ENCODE assay signal across 8 mouse cellular contexts in genomic region chr8:70477269-70477982, GRCm38 (mm10). TPM values are rescaled to one million over a fixed set of nuclear protein-coding genes. Genes with fewer than 3 reads are reported as not detected.
DNase-seq lines count a peak whose midpoint lies in the region; ATAC-seq lines count a peak whose summit lies in the region.

No protein-coding gene starts in this region.

- no peak overlapping the region for H3K27ac ChIP-seq in hindbrain, embryonic 11.5 days (ENCODE audit: low read depth, low read length)
- H3K27ac ChIP-seq in liver, embryonic 11.5 days (ENCODE audit: low read depth, low read length): peak overlapping the region; percentile 70
- H3K27ac ChIP-seq in neural tube, embryonic 15.5 days (replicated peaks): no peak overlapping the region

- no peaks in the 10 kb centered on the region for H3K9me3 ChIP-seq in hindbrain, embryonic 11.5 days (ENCODE audit: control insufficient read depth, low read length)
- H3K9me3 ChIP-seq in liver, embryonic 11.5 days (ENCODE audit: control insufficient read depth, low read length): no peaks in the 10 kb centered on the region
- H3K9me3 ChIP-seq in neural tube, embryonic 15.5 days (replicated peaks): no peaks in the 10 kb centered on the region

- DNase-seq in retina, postnatal 1 day: peak; percentile 46
- DNase-seq in retina, embryonic 14.5 days (ENCODE audit: low spot score): no peak
- DNase-seq in c-Kit-positive CD71-positive TER-119-positive erythroid progenitor cells, embryonic 14.5 days (ENCODE audit: low spot score): peak; percentile 77
- DNase-seq in hindbrain, embryonic 11.5 days (ENCODE audit: low spot score): peak; percentile 42
- peak; percentile 61 for DNase-seq in liver, embryonic 11.5 days (ENCODE audit: low spot score)
- DNase-seq in right cerebral cortex, postnatal 4 days: no peak

- no peak overlapping the region for H3K9ac ChIP-seq in hindbrain, embryonic 11.5 days (ENCODE audit: low read depth, low read length)
- H3K9ac ChIP-seq in liver, embryonic 11.5 days (ENCODE audit: low read depth, low read length): peak overlapping the region; percentile 35; the same call in 1 of the 2 replicates
- no peak overlapping the region for H3K9ac ChIP-seq in neural tube, embryonic 15.5 days (replicated peaks)

- H3K36me3 ChIP-seq in hindbrain, embryonic 11.5 days (ENCODE audit: control insufficient read depth, insufficient read depth, low read length): no peaks in the 10 kb centered on the region
- H3K36me3 ChIP-seq in liver, embryonic 11.5 days (ENCODE audit: control insufficient read depth, insufficient read depth, low read length): peaks cover 5% of the 10 kb centered on the region
- 0 out of 2 replicates have a peak, but pooled peaks cover 3% of the 10 kb centered on the region for H3K36me3 ChIP-seq in neural tube, embryonic 15.5 days

- under 1% methylated on average over 21 of the region's 21 CpGs for WGBS in hindbrain, embryonic 11.5 days
- 2% methylated on average over 21 of the region's 21 CpGs for WGBS in liver, embryonic 11.5 days
- 1% methylated on average over 21 of the region's 21 CpGs for WGBS in neural tube, embryonic 15.5 days

- peak; percentile 51 for ATAC-seq in hindbrain, embryonic 11.5 days (ENCODE audit: low FRiP score)
- peak; percentile 63 for ATAC-seq in liver, embryonic 11.5 days (replicated peaks; ENCODE audit: low FRiP score)
- ATAC-seq in neural tube, embryonic 15.5 days (ENCODE audit: low FRiP score): peak; percentile 36
- ATAC-seq in frontal cortex, adult (ENCODE audit: low TSS enrichment): no peak

- H3K4me2 ChIP-seq in hindbrain, embryonic 11.5 days (replicated peaks; ENCODE audit: low read depth, low read length): peak overlapping the region; percentile 88
- peak overlapping the region; percentile 95 for H3K4me2 ChIP-seq in liver, embryonic 11.5 days
- peak overlapping the region; percentile 81 for H3K4me2 ChIP-seq in neural tube, embryonic 15.5 days

- peak overlapping the region; percentile 79 for H3K4me3 ChIP-seq in hindbrain, embryonic 11.5 days (ENCODE audit: low read depth, low read length)
- H3K4me3 ChIP-seq in liver, embryonic 11.5 days (ENCODE audit: low read depth, low read length): peak overlapping the region; percentile 75
- H3K4me3 ChIP-seq in neural tube, embryonic 15.5 days (replicated peaks): peak overlapping the region; percentile 65

- H3K4me1 ChIP-seq in hindbrain, embryonic 11.5 days (replicated peaks; ENCODE audit: control insufficient read depth, insufficient read depth, low read length): 0 out of 2 replicates have a peak, but pooled peaks cover 3% of the 10 kb centered on the region
- peaks cover 20% of the 10 kb centered on the region for H3K4me1 ChIP-seq in liver, embryonic 11.5 days (replicated peaks; ENCODE audit: control insufficient read depth, insufficient read depth, low read length)
- H3K4me1 ChIP-seq in neural tube, embryonic 15.5 days: peaks cover 29% of the 10 kb centered on the region

- H3K27me3 ChIP-seq in hindbrain, embryonic 11.5 days (ENCODE audit: control insufficient read depth, insufficient read depth, low read length): peaks cover 1% of the 10 kb centered on the region; the same call in 1 of the 2 replicates
- peaks cover 20% of the 10 kb centered on the region for H3K27me3 ChIP-seq in liver, embryonic 11.5 days (replicated peaks; ENCODE audit: control insufficient read depth, insufficient read depth, low read length)
- peaks cover 7% of the 10 kb centered on the region for H3K27me3 ChIP-seq in neural tube, embryonic 15.5 days (replicated peaks)

RNA-seq across cellular contexts. Expression of gene Klhl26, which starts 0.7 kb away (rescaled TPM):
- polyA plus RNA-seq in hindbrain, embryonic 11.5 days (2014; fragmentation: Nextera tagmentation; extraction: Ambion mirVana): 11.1 and 12.8 TPM in 2 replicates
- polyA plus RNA-seq in liver, embryonic 11.5 days (2014; fragmentation: Nextera tagmentation; extraction: Ambion mirVana): 13.0 and 16.8 TPM in 2 replicates
- 33.3 and 35.0 TPM in 2 replicates for polyA plus RNA-seq in neural tube, embryonic 15.5 days (2015; fragmentation: Nextera tagmentation; extraction: Ambion mirVana)

RNA-seq across cellular contexts. Expression of gene Tmem59l, which starts 9.7 kb away (rescaled TPM):
- 15.6 and 19.6 TPM in 2 replicates for polyA plus RNA-seq in hindbrain, embryonic 11.5 days (2014; fragmentation: Nextera tagmentation; extraction: Ambion mirVana)
- polyA plus RNA-seq in liver, embryonic 11.5 days (2014; fragmentation: Nextera tagmentation; extraction: Ambion mirVana): 0.87 and 1.1 TPM in 2 replicates
- polyA plus RNA-seq in neural tube, embryonic 15.5 days (2015; fragmentation: Nextera tagmentation; extraction: Ambion mirVana): 153 and 188 TPM in 2 replicates

RNA-seq across cellular contexts. Expression of gene Crlf1, which starts 15.5 kb away (rescaled TPM):
- 2.4 and 6.6 TPM in 2 replicates for polyA plus RNA-seq in hindbrain, embryonic 11.5 days (2014; fragmentation: Nextera tagmentation; extraction: Ambion mirVana)
- 3.8 and 5.4 TPM in 2 replicates for polyA plus RNA-seq in liver, embryonic 11.5 days (2014; fragmentation: Nextera tagmentation; extraction: Ambion mirVana)
- 7.9 and 8.7 TPM in 2 replicates for polyA plus RNA-seq in neural tube, embryonic 15.5 days (2015; fragmentation: Nextera tagmentation; extraction: Ambion mirVana)

RNA-seq across cellular contexts. Expression of gene Rex1bd, which starts 29.1 kb away (rescaled TPM):
- polyA plus RNA-seq in hindbrain, embryonic 11.5 days (2014; fragmentation: Nextera tagmentation; extraction: Ambion mirVana): 129 and 136 TPM in 2 replicates
- 113 and 120 TPM in 2 replicates for polyA plus RNA-seq in liver, embryonic 11.5 days (2014; fragmentation: Nextera tagmentation; extraction: Ambion mirVana)
- 165 and 181 TPM in 2 replicates for polyA plus RNA-seq in neural tube, embryonic 15.5 days (2015; fragmentation: Nextera tagmentation; extraction: Ambion mirVana)

RNA-seq across cellular contexts. Expression of gene Uba52, which starts 33.2 kb away (rescaled TPM):
- polyA plus RNA-seq in hindbrain, embryonic 11.5 days (2014; fragmentation: Nextera tagmentation; extraction: Ambion mirVana): 814 and 839 TPM in 2 replicates
- 1,024 and 1,077 TPM in 2 replicates for polyA plus RNA-seq in liver, embryonic 11.5 days (2014; fragmentation: Nextera tagmentation; extraction: Ambion mirVana)
- polyA plus RNA-seq in neural tube, embryonic 15.5 days (2015; fragmentation: Nextera tagmentation; extraction: Ambion mirVana): 653 and 714 TPM in 2 replicates

Comparison
In these comparisons a context has a peak if more than half of its experiments do, and no peak if none do; other contexts are left out.
1. DNase-seq: peak in retina, postnatal 1 day (single experiment), c-Kit-positive CD71-positive TER-119-positive erythroid progenitor cells, embryonic 14.5 days (single experiment), hindbrain, embryonic 11.5 days (single experiment) and liver, embryonic 11.5 days (single experiment); none in retina, embryonic 14.5 days (single experiment) and right cerebral cortex, postnatal 4 days (single experiment).
2. Peak in every context shown above with its lines, with median percentiles within 50 percentile points of each other: H3K4me2 ChIP-seq and H3K4me3 ChIP-seq.